Mouse (Mus musculus) erythroblast, embryonic 14.5 days (primary cell): ENCODE results near the gene Aff3. TPM values are rescaled to one million over a fixed set of nuclear protein-coding genes. Genes with fewer than 3 reads are reported as not detected.

Source experiments
- H3K27me3 ChIP-seq: 2 replicates; pipeline ENCODE4 v1.6.1; 2012; ENCODE audit warnings: inconsistent platforms; ENCODE audit not compliant: control insufficient read depth
- H3K36me3 ChIP-seq: 2 replicates; pipeline ENCODE4 v1.6.1; 2012; ENCODE audit warnings: mild to moderate bottlenecking, inconsistent platforms; ENCODE audit not compliant: control insufficient read depth
- H3K4me1 ChIP-seq: 2 replicates; pipeline ENCODE4 v1.6.1; 2012; ENCODE audit warnings: inconsistent platforms; ENCODE audit not compliant: control insufficient read depth
- H3K4me3 ChIP-seq: replicated peaks from 2 replicates; pipeline ENCODE3; 2012; ENCODE audit warnings: moderate library complexity, mild to moderate bottlenecking, inconsistent platforms
- H3K9me3 ChIP-seq: 2 replicates; pipeline ENCODE4 v1.6.1; 2012; ENCODE audit warnings: low read length, inconsistent platforms, mixed read lengths; ENCODE audit not compliant: control insufficient read depth
- GATA1 ChIP-seq: IDR thresholded peaks from 2 replicates; pipeline ENCODE4 v1.6.1; 2012; ENCODE audit warnings: low read length, inconsistent platforms, mixed read lengths
- TAL1 ChIP-seq: IDR thresholded peaks from 3 replicates; pipeline ENCODE4 v1.6.1; 2012; ENCODE audit warnings: low read length, inconsistent platforms, mixed read lengths
- polyA plus RNA-seq: library from polyadenylated mRNA; stranded (reverse); fragments of >175 nt; gene quantifications from 2 replicates; pipeline ENCODE4 v1.2.3, GENCODE M21; 2012

The Aff3 gene
- polyA plus RNA-seq, 1 experiment, result 0.02 TPM

DNA sequence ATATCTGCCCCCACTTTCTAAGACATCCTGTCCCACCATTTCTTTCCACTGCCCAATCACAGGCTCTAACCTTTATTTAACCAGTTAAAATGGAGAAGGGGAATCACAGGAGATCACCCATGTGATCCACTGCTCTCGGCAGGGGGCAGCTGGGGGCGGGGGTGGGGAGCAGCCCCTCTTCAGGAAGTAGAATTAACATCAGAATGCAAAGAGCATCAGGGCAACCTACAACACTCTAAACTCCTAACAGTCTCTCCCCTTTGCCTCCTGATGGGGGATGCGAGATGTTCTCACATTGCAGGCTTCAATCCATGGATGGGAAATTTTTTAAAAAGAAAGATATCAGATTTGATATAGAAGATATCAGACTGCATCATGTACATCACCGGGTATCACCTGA is 42.9 kb downstream of the Aff3 start:
- Histone ChIP-seq H3K4me3 (no peak overlapping the region), H3K9me3 (no peaks in the 10 kb centered on the region), H3K4me1 (no peaks in the 10 kb centered on the region), H3K36me3 (no peaks in the 10 kb centered on the region), H3K27me3 (peaks cover 25% of the 10 kb centered on the region)
- TF ChIP-seq TAL1, result no peak

DNA sequence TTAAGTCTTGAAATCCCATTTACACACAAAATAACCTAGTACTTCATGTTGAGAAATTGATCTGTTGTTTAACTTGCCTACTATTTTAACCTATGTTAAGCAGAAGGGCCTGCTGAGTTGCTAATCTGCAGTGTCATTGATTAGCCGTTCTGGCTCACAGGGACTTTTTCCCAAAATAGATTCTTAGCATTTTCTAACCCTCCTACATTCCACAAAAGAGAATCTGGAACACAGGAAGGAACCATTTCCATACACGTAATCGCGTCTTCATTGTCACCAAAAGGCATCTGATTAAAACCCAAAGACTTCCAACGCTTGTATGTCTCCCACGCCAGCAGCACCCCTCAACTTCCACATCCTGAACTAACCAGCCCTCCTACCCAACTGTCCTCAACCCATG is 44.4 kb downstream of the Aff3 start:
- H3K9me3 ChIP-seq, result no peaks in the 10 kb centered on the region
- TF ChIP-seq GATA1 (no peak), TAL1 (no peak)
- no peaks in the 10 kb centered on the region for H3K4me1 ChIP-seq
- H3K36me3 ChIP-seq, result no peaks in the 10 kb centered on the region
- H3K27me3 ChIP-seq, result peaks cover 10% of the 10 kb centered on the region
- H3K4me3 ChIP-seq, result no peak overlapping the region

DNA sequence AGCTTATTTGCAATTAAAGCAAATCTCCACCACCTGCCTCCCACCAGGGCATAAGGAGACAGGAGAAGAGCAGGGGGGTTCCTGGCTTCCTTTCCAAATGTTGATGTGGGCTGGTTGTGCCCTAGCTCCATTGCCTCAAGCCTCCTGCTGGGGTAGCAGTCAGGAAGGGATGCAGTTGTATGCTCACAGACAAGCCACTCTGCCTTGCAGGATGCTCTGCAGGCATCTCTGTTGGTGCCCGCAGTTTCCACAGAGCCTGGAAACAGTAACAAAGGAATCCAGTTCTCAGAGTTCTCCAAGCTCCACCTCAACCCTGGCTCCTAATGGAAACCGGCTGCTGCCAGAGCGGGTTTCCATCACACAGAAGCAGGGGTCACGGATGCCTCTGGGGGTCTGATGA is 58.0 kb downstream of the Aff3 start:
- Histone ChIP-seq H3K4me3 (no peak overlapping the region), H3K27me3 (no peaks in the 10 kb centered on the region), H3K4me1 (no peaks in the 10 kb centered on the region), H3K9me3 (peaks cover 2% of the 10 kb centered on the region; the same call in 1 of the 2 replicates), H3K36me3 (no peaks in the 10 kb centered on the region)
- TF ChIP-seq TAL1 (no peak), GATA1 (no peak)

DNA sequence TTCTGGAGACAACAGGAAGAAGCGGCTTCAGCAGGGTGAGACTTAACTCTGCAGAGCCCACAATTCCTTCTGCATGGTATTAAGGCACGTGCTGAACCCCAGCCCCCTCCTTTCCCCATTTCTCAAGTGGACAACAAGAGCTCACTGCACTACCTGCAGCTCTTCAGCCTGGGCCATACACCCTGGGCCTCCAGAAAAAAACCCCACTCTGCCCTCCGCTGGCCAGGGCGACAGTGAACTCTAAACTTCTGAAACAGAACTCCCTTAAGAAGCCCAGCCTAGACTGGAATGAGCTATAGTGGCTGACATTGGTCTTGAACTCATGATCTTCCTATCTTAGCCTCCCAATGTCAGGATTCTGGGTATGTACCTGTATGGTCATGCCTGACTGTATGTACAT is 59.3 kb downstream of the Aff3 start:
- TF ChIP-seq GATA1 (no peak), TAL1 (no peak)
- Histone ChIP-seq H3K4me1 (no peaks in the 10 kb centered on the region), H3K4me3 (no peak overlapping the region), H3K9me3 (peaks cover 2% of the 10 kb centered on the region; the same call in 1 of the 2 replicates), H3K27me3 (no peaks in the 10 kb centered on the region), H3K36me3 (no peaks in the 10 kb centered on the region)

DNA sequence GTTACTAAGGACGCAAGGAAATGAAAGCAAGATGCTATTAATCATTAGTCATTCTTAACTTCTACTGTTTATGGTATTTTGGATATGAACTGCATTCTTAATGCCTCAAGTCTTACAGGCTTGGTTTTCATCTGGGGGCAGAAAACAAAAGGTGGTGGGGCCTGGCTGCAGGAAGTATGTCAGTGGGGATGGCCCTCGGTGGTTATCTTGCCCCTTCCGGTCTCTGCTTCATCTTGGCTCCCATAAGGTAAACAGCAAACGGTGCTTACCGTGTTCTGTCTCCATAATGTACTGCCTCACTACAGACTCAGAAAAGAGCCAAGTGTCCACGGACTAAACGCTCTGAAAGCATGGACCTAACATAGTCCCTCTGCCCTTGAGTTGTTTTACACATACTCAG is 60.1 kb downstream of the Aff3 start:
- no peaks in the 10 kb centered on the region for H3K36me3 ChIP-seq
- no peak overlapping the region for H3K4me3 ChIP-seq
- no peaks in the 10 kb centered on the region for H3K9me3 ChIP-seq
- TF ChIP-seq GATA1, result no peak
- no peak for TF ChIP-seq TAL1
- H3K27me3 ChIP-seq, result no peaks in the 10 kb centered on the region
- H3K4me1 ChIP-seq, result no peaks in the 10 kb centered on the region

DNA sequence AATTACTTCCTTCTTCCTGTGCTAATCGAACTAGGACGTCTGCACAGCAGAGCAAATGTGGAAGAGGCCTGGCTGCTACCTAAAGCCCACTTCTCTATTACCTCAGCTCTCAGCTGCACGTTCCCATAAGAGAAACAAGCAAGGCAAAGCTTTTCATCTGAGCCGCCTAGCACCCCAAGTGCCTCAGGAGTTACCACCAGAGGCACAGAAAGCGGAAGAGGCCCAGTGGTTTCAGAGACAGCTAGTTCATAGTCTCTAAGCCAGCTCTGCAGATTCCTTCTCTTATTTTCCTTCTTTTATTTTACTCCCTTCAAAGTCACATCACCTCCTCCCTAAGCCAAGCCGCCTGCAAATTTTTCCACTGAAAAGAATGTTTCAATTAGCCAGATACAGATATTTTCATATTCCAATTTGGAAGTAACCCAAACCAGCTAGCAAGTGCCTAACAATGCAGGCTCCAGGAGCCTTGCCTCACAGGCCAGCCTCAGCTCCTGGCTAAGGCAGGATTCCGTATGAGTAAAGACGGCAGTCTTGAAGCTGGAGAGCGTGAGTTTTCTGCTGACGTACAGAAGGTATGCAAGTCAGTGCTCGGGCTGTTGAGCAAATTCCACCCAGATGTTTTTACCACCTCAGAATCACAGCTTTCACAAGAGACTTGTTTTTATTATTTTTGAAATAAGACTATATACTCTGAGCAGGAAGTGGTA is 62.8 kb downstream of the Aff3 start:
- no peaks in the 10 kb centered on the region for H3K27me3 ChIP-seq
- H3K4me3 ChIP-seq, result no peak overlapping the region
- H3K9me3 ChIP-seq, result no peaks in the 10 kb centered on the region
- no peaks in the 10 kb centered on the region for H3K4me1 ChIP-seq
- no peak for TF ChIP-seq GATA1
- TF ChIP-seq TAL1, result no peak
- no peaks in the 10 kb centered on the region for H3K36me3 ChIP-seq

DNA sequence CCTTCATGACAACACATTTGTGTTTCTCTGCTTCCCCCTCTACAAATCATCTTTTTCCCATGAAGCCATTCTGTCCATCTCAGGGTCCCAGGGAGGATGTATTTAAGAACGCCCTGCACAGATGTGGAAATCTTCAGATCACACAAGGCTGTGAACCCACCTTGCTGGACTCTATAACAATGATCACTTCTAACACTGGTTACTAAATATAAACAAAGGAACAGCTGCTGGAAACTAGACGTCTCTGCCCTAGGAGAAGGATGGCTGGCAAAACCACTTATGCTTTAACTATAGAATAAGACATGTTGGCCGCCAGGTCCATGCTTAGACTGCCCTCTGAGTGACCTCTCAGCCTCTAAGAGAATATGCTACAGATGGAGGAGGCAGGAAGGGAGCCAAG is 69.4 kb downstream of the Aff3 start:
- H3K4me3 ChIP-seq, result no peak overlapping the region
- H3K9me3 ChIP-seq, result no peaks in the 10 kb centered on the region
- no peaks in the 10 kb centered on the region for H3K27me3 ChIP-seq
- TF ChIP-seq TAL1 (no peak), GATA1 (no peak)
- H3K4me1 ChIP-seq, result no peaks in the 10 kb centered on the region
- no peaks in the 10 kb centered on the region for H3K36me3 ChIP-seq

DNA sequence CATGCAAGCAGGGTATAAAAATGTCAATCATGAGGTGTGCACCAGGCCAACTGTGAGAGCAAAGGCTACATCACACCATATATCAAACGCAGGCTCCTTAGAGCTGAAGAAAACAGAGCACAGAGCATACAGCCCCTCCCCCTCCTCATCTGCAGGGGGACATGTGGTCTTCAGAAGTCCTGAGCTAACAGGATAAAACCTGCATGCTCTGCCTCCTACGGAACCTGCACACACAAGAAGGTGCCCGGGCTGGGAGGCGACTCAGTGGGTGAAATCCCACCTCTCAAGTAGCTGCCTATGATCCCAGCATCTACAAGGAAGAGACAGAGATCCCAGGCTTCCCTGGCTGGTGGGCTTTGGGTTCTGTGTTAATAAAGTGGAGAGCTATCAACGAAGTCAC is 70.0 kb downstream of the Aff3 start:
- no peak overlapping the region for H3K4me3 ChIP-seq
- TF ChIP-seq TAL1 (no peak), GATA1 (no peak)
- H3K9me3 ChIP-seq, result no peaks in the 10 kb centered on the region
- no peaks in the 10 kb centered on the region for H3K27me3 ChIP-seq
- H3K4me1 ChIP-seq, result no peaks in the 10 kb centered on the region
- H3K36me3 ChIP-seq, result no peaks in the 10 kb centered on the region

DNA sequence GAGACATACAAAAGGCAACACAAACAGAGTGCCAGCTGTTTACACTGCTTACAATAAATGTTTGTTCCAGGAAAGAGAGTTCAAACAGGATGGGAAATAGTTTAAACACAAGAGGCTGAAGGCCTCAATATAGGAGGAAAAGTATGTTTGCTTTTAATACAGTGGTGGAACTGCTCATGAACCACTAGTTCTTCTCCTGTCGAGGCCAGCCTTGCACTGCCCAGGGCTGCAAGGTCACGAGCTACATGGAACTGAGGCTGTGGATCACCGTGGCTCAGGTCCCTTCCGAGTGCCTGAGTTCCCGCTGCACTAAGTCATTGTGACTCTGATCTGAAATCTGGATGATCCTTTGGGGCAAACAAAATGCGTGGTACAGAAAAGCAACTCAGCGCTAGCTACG is 73.6 kb downstream of the Aff3 start:
- Histone ChIP-seq H3K27me3 (no peaks in the 10 kb centered on the region), H3K4me3 (no peak overlapping the region), H3K36me3 (no peaks in the 10 kb centered on the region), H3K9me3 (0 out of 2 replicates have a peak, but pooled peaks cover 3% of the 10 kb centered on the region), H3K4me1 (no peaks in the 10 kb centered on the region)
- no peak for TF ChIP-seq TAL1
- TF ChIP-seq GATA1, result no peak

DNA sequence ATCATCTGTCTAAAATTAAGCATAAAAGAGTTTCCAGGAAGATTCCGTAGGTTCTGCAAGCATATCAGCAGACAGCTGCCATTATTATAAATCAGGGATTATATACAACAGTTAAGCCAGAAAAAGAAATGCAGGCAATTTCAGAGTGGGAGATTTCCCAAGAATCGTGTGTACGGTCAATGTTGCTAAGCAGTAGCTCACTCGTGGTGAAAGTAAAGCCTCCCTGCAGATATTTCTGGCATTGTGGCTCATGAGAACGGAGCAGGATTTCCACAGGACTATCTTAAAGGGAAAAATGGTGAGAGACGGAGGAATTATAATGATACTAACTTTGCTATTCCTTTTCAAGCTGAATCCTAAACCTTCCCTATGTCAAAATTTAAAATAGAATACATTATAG is 76.0 kb downstream of the Aff3 start:
- no peak for TF ChIP-seq TAL1
- TF ChIP-seq GATA1, result no peak
- H3K27me3 ChIP-seq, result no peaks in the 10 kb centered on the region

More for the DNA sequence above, 76.0 kb downstream of the Aff3 start:
- no peak overlapping the region for H3K4me3 ChIP-seq
- H3K4me1 ChIP-seq, result no peaks in the 10 kb centered on the region
- no peaks in the 10 kb centered on the region for H3K36me3 ChIP-seq
- H3K9me3 ChIP-seq, result 0 out of 2 replicates have a peak, but pooled peaks cover 3% of the 10 kb centered on the region
